Mouse (Mus musculus) left cerebral cortex, postnatal 4 days (tissue): ENCODE measurements around the gene Dlx5. TPM values are rescaled to one million over a fixed set of nuclear protein-coding genes. Genes with fewer than 3 reads are reported as not detected.

Experiments
- total RNA-seq, 2 experiments: library from RNA; stranded (reverse); gene quantifications; 2 replicates each; pipeline ENCODE4 v1.2.3; 2021

Gene Dlx5
- total RNA-seq, 2 experiments from 2014 or later = 15.2 to 18.4 TPM

Other genes starting within 250 kb of the Dlx5 start
- 10 to 100 TPM; 15.3 to 17.2 TPM for gene Dlx6, start 18.8 kb downstream of the Dlx5 start, total RNA-seq
- gene Sdhaf3, start 73.9 kb upstream of the Dlx5 start, total RNA-seq = 1 to 10 TPM; 4.3 to 4.8 TPM